Mouse (Mus musculus): Measurements from ENCODE around the gene Stk38. TPM values are rescaled to one million over a fixed set of nuclear protein-coding genes. Genes with fewer than 3 reads are reported as not detected.
A peak's percentile ranks its signal among the peaks of the same experiment; 100 is the strongest.
"Not testable (repeated sequence)": the region's sequence is repeated elsewhere in the genome, so short reads cannot be mapped to it uniquely, and the experiment has no call there.

Gene Stk38
- polyA plus RNA-seq, 1 experiment from 2014 or later: 121 TPM

GRCm38 (mm10) chr17:29033569-29034061 is 25.8 kb upstream of the Stk38 start:
- Histone ChIP-seq H3K27ac (replicated peaks; ENCODE audit: low read depth, low read length) (no peak overlapping the region), H3K4me1 (ENCODE audit: control insufficient read depth, insufficient read depth, low read length) (no peaks in the 10 kb centered on the region; the same call in 1 of the 2 replicates), H3K4me2 (ENCODE audit: low read depth, low read length) (peak overlapping the region; percentile 49), H3K27me3 (ENCODE audit: control insufficient read depth, insufficient read depth, low read length) (no peaks in the 10 kb centered on the region), H3K9ac (replicated peaks; ENCODE audit: low read length) (peak overlapping the region; percentile 93), H3K36me3 (replicated peaks; ENCODE audit: control insufficient read depth, insufficient read depth, low read depth, low read length) (peaks cover 14% of the 10 kb centered on the region), H3K9me3 (replicated peaks; ENCODE audit: control insufficient read depth, low read length) (no peaks in the 10 kb centered on the region), H3K4me3 (ENCODE audit: low read depth, low read length) (peak overlapping the region; percentile 84)
- DNase-seq (ENCODE audit: low spot score) (no peak), ATAC-seq (replicated peaks; ENCODE audit: insufficient number of reproducible peaks, low FRiP score, low TSS enrichment, low read depth) (no peak)
- WGBS: under 1% methylated on average over 6 of the region's 6 CpGs

DNA sequence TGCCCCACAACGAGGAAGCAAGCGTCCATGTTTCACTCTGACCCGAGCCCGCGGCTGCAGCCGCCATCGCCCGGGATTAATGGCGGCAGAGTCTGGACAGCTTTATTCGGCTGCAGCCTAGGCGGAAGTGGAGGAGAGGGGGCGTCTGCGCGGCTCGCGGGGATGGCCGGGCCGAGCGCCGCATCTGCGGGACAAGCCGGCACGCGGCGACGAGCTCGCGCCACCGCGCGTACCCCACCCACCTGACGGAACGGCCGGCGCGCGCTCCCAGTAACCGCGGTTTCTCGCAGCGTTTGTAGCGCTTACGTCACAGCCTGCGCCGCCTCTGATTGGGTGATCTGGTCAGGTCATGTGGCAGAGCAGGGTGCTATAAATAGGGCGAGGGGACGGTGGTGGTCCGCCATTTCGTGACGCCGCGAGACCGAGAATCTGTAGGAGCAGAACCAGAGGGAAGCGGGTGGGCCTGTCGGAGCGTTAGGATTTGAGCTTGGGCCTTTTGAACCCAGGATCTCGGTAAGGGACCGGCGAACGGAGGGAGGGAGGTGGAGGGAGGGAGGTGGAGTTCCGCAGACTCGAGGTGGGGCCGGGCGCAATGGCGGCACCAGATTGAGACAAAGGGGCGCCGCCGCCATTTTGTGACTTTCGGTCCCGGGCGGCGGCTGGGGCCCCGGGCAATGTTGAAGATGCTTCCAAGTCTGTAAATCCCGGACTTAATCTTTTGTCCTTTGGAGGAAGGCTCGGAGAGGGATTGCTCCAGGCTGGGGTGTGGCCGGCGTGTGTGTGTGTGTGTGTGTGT is 24.7 kb upstream of the Stk38 start, which contains the start of gene Srsf3:
TSS of gene Srsf3 (plus strand) at position 355 of the 796 bp plus-strand sequence.
- H3K9ac ChIP-seq (replicated peaks; ENCODE audit: low read length): peak within 1 kb of the TSS; percentile 93
- ATAC-seq (replicated peaks; ENCODE audit: insufficient number of reproducible peaks, low FRiP score, low TSS enrichment, low read depth): peak; percentile 93
- H3K36me3 ChIP-seq (replicated peaks; ENCODE audit: control insufficient read depth, insufficient read depth, low read depth, low read length): peaks cover 7% of the 10 kb centered on the region
- under 1% methylated on average over 77 of the region's 77 CpGs for WGBS
- peak within 1 kb of the TSS; percentile 49 for H3K4me2 ChIP-seq (ENCODE audit: low read depth, low read length)
- no peaks in the 10 kb centered on the region; the same call in 1 of the 2 replicates for H3K4me1 ChIP-seq (ENCODE audit: control insufficient read depth, insufficient read depth, low read length)
- peak; percentile 100 for DNase-seq (ENCODE audit: low spot score)
- peak within 1 kb of the TSS; percentile 84 for H3K4me3 ChIP-seq (ENCODE audit: low read depth, low read length)
- peak within 1 kb of the TSS; percentile 93 for H3K27ac ChIP-seq (replicated peaks; ENCODE audit: low read depth, low read length)
- H3K9me3 ChIP-seq (replicated peaks; ENCODE audit: control insufficient read depth, low read length): no peaks in the 10 kb centered on the region
- no peaks in the 10 kb centered on the region for H3K27me3 ChIP-seq (ENCODE audit: control insufficient read depth, insufficient read depth, low read length)

DNA sequence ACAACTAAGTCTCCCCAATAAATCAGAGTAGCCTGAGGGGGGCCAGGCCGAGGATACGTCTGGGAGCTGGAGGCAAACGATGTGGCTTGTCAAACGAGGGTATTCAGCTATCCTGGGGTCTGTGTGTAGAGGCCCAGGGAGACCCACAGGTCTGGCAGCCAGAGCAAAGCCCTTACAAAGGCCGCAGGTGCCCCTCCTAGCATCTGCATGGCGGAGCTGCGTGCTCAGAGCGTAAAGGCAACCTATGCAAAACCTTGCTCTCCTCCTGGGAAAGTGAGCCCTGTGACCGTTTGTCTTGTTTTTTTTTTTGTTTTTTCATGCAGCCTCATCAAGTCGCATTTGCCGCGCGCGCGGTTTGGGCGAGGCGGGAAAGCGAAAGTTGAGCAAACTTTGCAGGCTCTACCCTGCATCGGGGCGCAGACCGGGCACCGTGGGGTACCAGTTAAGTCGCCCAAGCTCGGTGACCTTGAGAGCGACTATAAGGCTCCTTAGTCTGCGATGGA is 24.0 kb upstream of the Stk38 start:
- H3K9me3 ChIP-seq (replicated peaks; ENCODE audit: control insufficient read depth, low read length): no peaks in the 10 kb centered on the region
- peak overlapping the region; percentile 84 for H3K9ac ChIP-seq (replicated peaks; ENCODE audit: low read length)
- peaks cover 5% of the 10 kb centered on the region for H3K36me3 ChIP-seq (replicated peaks; ENCODE audit: control insufficient read depth, insufficient read depth, low read depth, low read length)
- H3K4me3 ChIP-seq (ENCODE audit: low read depth, low read length): peak overlapping the region; percentile 84
- WGBS: under 1% methylated on average over 26 of the region's 26 CpGs
- DNase-seq (ENCODE audit: low spot score): peak; percentile 64
- H3K4me1 ChIP-seq (ENCODE audit: control insufficient read depth, insufficient read depth, low read length): no peaks in the 10 kb centered on the region; the same call in 1 of the 2 replicates
- peak overlapping the region; percentile 92 for H3K27ac ChIP-seq (replicated peaks; ENCODE audit: low read depth, low read length)
- H3K4me2 ChIP-seq (ENCODE audit: low read depth, low read length): peak overlapping the region; percentile 45
- no peaks in the 10 kb centered on the region for H3K27me3 ChIP-seq (ENCODE audit: control insufficient read depth, insufficient read depth, low read length)
- ATAC-seq (replicated peaks; ENCODE audit: insufficient number of reproducible peaks, low FRiP score, low TSS enrichment, low read depth): peak; percentile 10; the same call in 1 of the 2 replicates

- H3K27me3 ChIP-seq (ENCODE audit: control insufficient read depth, insufficient read depth, low read length); H3K9ac ChIP-seq (replicated peaks; ENCODE audit: low read length); H3K36me3 ChIP-seq (replicated peaks; ENCODE audit: control insufficient read depth, insufficient read depth, low read depth, low read length); ATAC-seq (replicated peaks; ENCODE audit: insufficient number of reproducible peaks, low FRiP score, low TSS enrichment, low read depth); H3K4me1 ChIP-seq (ENCODE audit: control insufficient read depth, insufficient read depth, low read length); H3K4me3 ChIP-seq (ENCODE audit: low read depth, low read length); H3K9me3 ChIP-seq (replicated peaks; ENCODE audit: control insufficient read depth, low read length); DNase-seq (ENCODE audit: low spot score): not testable (repeated sequence)
- H3K27ac ChIP-seq (replicated peaks; ENCODE audit: low read depth, low read length): peak overlapping the region; percentile 92
- WGBS: 54% methylated on average over 7 of the region's 7 CpGs
- peak overlapping the region; percentile 45 for H3K4me2 ChIP-seq (ENCODE audit: low read depth, low read length)
These were observed 23.4 kb upstream of the Stk38 start for GRCm38 (mm10) chr17:29031085-29031711.

DNA sequence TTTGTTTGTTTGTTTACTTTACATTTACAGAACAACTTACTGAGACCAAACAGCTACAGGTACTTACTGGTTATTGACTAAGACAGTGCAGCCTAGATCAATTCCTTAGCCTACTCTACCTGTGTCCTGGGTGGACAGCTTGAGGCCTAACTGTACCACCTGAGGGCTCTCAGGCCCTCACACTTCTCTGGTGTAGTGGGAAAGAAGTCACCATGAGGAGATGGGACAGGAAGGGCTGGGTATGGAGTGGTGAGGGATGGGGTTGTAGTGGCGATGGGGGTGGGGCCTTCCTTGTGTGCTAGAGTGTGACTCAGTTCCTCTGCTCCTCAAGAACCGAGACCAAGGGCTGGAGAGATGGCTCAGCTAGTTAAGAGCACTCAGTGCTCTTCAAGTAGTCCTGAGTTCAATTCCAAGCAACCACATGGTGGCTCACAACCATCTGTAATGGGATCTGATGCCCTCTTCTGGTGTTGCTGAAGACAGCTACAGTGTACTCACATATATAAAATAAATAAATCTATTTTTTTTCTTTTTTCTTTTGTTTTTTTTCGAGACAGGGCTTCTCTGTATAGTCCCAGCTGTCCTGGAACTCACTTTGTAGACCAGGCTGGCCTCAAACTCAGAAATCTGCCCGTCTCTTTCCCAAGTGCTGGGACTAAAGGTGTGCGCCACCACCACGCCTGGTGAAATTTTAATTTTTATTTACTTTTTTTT is 22.7 kb upstream of the Stk38 start:
- Histone ChIP-seq H3K36me3 (replicated peaks; ENCODE audit: control insufficient read depth, insufficient read depth, low read depth, low read length) (no peaks in the 10 kb centered on the region), H3K4me1 (ENCODE audit: control insufficient read depth, insufficient read depth, low read length) (no peaks in the 10 kb centered on the region; the same call in 1 of the 2 replicates), H3K4me2 (ENCODE audit: low read depth, low read length) (no peak overlapping the region), H3K9me3 (replicated peaks; ENCODE audit: control insufficient read depth, low read length) (no peaks in the 10 kb centered on the region), H3K4me3 (ENCODE audit: low read depth, low read length) (no peak overlapping the region), H3K27ac (replicated peaks; ENCODE audit: low read depth, low read length) (no peak overlapping the region), H3K9ac (replicated peaks; ENCODE audit: low read length) (no peak overlapping the region), H3K27me3 (ENCODE audit: control insufficient read depth, insufficient read depth, low read length) (no peaks in the 10 kb centered on the region)
- DNase-seq (ENCODE audit: low spot score) (no peak), ATAC-seq (replicated peaks; ENCODE audit: insufficient number of reproducible peaks, low FRiP score, low TSS enrichment, low read depth) (no peak)
- WGBS: 95% methylated on average over 6 of the region's 6 CpGs

DNA sequence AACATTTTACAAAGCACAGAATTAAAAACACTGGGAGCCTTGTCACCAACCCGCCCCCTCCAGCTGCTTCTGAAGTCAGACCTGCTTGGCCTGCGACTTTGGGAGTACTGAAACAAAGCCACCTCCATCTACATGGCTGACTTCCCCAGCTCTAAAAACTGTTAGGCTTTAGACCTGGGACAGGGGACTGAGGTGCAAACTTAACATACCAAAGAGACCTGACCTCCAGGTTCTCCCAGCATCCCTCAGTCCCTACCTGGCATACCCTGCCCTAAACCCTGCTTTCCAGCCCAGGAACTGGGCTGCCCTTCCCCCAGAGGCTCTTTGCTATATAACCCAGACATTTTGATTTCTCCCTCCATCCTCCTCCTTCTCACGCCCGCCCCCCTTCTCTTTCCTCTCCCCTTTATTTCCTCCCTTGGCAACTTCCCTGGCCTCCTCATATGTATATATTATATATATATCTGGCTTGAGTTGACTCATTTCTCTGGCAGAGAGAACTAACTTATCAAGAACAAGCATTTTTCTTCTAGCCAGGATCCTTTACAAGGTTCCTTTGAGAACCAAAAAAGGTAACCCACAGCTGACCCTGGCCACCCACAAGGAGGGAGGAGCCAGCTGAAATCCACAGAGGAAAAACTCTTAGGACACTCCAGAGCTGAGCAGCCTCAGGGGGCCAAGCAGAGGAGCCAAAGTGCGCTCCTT is 19.0 kb upstream of the Stk38 start:
- Histone ChIP-seq H3K9me3 (replicated peaks; ENCODE audit: control insufficient read depth, low read length) (no peaks in the 10 kb centered on the region), H3K4me1 (ENCODE audit: control insufficient read depth, insufficient read depth, low read length) (no peaks in the 10 kb centered on the region), H3K27me3 (ENCODE audit: control insufficient read depth, insufficient read depth, low read length) (no peaks in the 10 kb centered on the region), H3K9ac (replicated peaks; ENCODE audit: low read length) (no peak overlapping the region), H3K27ac (replicated peaks; ENCODE audit: low read depth, low read length) (no peak overlapping the region), H3K36me3 (replicated peaks; ENCODE audit: control insufficient read depth, insufficient read depth, low read depth, low read length) (no peaks in the 10 kb centered on the region), H3K4me3 (ENCODE audit: low read depth, low read length) (no peak overlapping the region), H3K4me2 (ENCODE audit: low read depth, low read length) (no peak overlapping the region)
- ATAC-seq (replicated peaks; ENCODE audit: insufficient number of reproducible peaks, low FRiP score, low TSS enrichment, low read depth): no peak
- no peak for DNase-seq (ENCODE audit: low spot score)
- WGBS: 39% methylated on average over 5 of the region's 5 CpGs

DNA sequence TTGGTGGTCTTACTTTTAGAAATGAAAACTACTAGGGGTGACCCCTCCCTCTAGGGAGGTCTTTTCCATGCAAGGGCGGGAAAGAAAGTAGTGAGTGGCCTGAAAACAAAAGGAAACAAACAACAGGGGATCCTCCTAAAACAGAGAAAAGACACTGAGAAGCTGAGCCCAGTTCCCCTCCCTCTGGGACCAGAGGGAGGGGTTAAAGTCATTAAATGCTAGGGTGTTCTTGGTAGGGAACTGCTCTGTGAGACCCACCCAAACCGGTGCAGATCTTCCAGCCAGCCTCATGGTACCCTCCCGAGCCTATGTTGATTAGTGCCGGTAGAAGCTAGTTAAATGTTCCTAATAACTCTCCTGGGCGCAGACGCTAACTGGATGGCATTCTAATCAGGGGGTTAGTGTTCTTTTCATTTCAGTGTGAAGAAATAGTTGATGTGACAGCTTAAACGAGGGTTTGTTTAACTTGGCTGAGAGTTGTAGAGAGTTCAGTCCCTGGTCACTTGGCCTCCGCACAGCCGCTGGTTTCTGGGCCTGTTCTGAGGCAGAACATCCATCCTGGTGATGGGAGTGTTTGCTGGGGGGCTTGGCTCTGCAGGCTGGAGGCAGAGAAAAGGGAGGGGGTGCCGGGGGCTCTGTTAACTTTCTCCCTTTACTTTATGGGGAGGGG is 17.2 kb upstream of the Stk38 start:
- H3K4me1 ChIP-seq (ENCODE audit: control insufficient read depth, insufficient read depth, low read length): no peaks in the 10 kb centered on the region
- DNase-seq (ENCODE audit: low spot score) (no peak), ATAC-seq (replicated peaks; ENCODE audit: insufficient number of reproducible peaks, low FRiP score, low TSS enrichment, low read depth) (no peak)
- H3K27ac ChIP-seq (replicated peaks; ENCODE audit: low read depth, low read length): no peak overlapping the region
- H3K9me3 ChIP-seq (replicated peaks; ENCODE audit: control insufficient read depth, low read length): no peaks in the 10 kb centered on the region
- no peak overlapping the region for H3K9ac ChIP-seq (replicated peaks; ENCODE audit: low read length)
- H3K4me3 ChIP-seq (ENCODE audit: low read depth, low read length): no peak overlapping the region
- H3K36me3 ChIP-seq (replicated peaks; ENCODE audit: control insufficient read depth, insufficient read depth, low read depth, low read length): no peaks in the 10 kb centered on the region
- 28% methylated on average over 10 of the region's 10 CpGs for WGBS
- H3K27me3 ChIP-seq (ENCODE audit: control insufficient read depth, insufficient read depth, low read length): no peaks in the 10 kb centered on the region
- no peak overlapping the region for H3K4me2 ChIP-seq (ENCODE audit: low read depth, low read length)

Data from embryonic facial prominence, embryonic 11.5 days (tissue).